Mouse (Mus musculus): ENCODE measurements around the gene Myo16. TPM values are rescaled to one million over a fixed set of nuclear protein-coding genes. Genes with fewer than 3 reads are reported as not detected.

The Myo16 gene
- total and polyA plus RNA-seq, 3 experiments, result 1.4 to 3.8 TPM; not detected in 1

DNA sequence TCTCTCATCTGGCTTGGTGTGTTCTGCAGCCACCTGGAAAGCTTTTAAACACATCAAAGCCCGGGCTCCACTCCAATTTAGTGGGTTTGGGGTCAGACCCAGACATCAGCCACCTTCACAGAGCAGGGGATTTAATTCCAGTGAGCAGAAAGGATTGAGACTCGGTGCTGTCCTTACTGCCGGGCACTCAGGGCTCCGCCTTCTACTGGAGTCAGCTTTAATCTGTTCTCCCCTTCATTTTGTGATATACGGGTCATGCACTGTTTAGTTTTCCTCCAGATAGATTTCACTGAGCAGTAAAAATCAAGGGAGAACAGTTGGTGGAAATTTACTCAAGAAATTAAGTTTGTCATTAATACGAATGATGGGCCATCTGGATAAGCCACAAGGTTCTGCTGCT lies 316.6 kb downstream of the Myo16 start:
- Histone ChIP-seq H3K36me3 (ENCODE audit: control insufficient read depth, insufficient read depth, low read length) (no peaks in the 10 kb centered on the region), H3K79me2 (replicated peaks; ENCODE audit: control insufficient read depth, insufficient read depth, low read length) (no peaks in the 10 kb centered on the region), H3K4me3 (no peak overlapping the region), H3K4me1 (ENCODE audit: control insufficient read depth, insufficient read depth, low read length) (no peaks in the 10 kb centered on the region), H3K27ac (no peak overlapping the region), H3K9ac (ENCODE audit: low read depth, low read length) (no peak overlapping the region), H3K27me3 (ENCODE audit: control insufficient read depth, insufficient read depth, low read length) (no peaks in the 10 kb centered on the region)
- no peak for TF ChIP-seq POLR2A (IDR thresholded peaks at IDR 0.05; ENCODE audit: insufficient read depth, low read depth, low read length)
- no peak for TF ChIP-seq CTCF (IDR thresholded peaks at IDR 0.05)
- TF ChIP-seq EP300 (IDR thresholded peaks at IDR 0.05; ENCODE audit: insufficient read depth, low read depth, low read length), result no peak
- no peak for DNase-seq
- 56% methylated on average over 6 of the region's 6 CpGs for WGBS
- intact Hi-C loops (cut with DNase I), result no loop called here

DNA sequence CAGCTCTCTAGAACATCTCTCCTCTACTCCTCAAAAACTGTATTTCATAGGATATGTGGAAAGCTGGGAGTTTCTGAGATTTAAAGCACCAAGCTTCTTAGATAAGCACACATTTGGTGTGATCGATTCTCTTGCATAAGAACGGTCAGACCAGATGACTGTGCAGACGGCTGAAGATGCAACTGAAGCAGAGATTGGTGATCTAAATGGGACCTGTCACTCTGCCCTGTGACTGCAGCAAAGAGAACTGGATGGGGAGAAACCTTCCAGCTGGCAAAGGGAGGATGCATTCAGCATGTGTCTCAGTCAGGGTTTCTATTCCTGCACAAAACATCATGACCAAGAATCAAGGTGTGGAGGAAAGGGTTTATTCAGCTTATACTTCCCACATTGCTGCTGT lies 318.7 kb downstream of the Myo16 start:
- H3K27me3 ChIP-seq (ENCODE audit: control insufficient read depth, insufficient read depth, low read length), result no peaks in the 10 kb centered on the region
- H3K79me2 ChIP-seq (replicated peaks; ENCODE audit: control insufficient read depth, insufficient read depth, low read length), result no peaks in the 10 kb centered on the region
- intact Hi-C loops (cut with DNase I), result no loop called here

DNA sequence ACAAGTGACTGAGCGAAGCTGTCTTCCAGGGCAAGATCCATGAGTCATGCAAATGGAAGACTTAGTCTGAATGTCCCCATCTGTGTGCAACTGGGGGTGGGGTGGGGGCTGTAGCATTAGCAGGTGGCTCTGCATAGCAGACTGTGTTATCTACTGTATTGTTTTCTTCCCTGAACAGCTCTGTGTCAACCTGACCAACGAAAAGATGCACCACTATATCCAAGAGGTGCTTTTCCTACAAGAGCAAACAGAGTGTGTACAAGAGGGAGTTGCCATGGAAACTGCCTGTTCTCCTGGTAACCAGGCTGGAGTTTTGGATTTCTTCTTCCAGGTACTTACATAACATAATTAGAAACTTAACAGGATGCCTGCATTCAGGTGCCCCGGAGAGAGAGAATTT lies 320.7 kb downstream of the Myo16 start:
- Histone ChIP-seq H3K36me3 (ENCODE audit: control insufficient read depth, insufficient read depth, low read length) (no peaks in the 10 kb centered on the region), H3K4me3 (no peak overlapping the region), H3K27ac (no peak overlapping the region), H3K79me2 (replicated peaks; ENCODE audit: control insufficient read depth, insufficient read depth, low read length) (no peaks in the 10 kb centered on the region), H3K4me1 (ENCODE audit: control insufficient read depth, insufficient read depth, low read length) (no peaks in the 10 kb centered on the region), H3K27me3 (ENCODE audit: control insufficient read depth, insufficient read depth, low read length) (no peaks in the 10 kb centered on the region), H3K9ac (ENCODE audit: low read depth, low read length) (no peak overlapping the region)
- TF ChIP-seq POLR2A (IDR thresholded peaks at IDR 0.05; ENCODE audit: insufficient read depth, low read depth, low read length) (no peak), CTCF (IDR thresholded peaks at IDR 0.05) (no peak), EP300 (IDR thresholded peaks at IDR 0.05; ENCODE audit: insufficient read depth, low read depth, low read length) (no peak)
- 76% methylated on average over 3 of the region's 3 CpGs for WGBS
- intact Hi-C loops (cut with DNase I), result no loop called here
- no peak for DNase-seq

More for the DNA sequence above, 318.7 kb downstream of the Myo16 start:
- no peak for DNase-seq
- 71% methylated on average over 3 of the region's 3 CpGs for WGBS
- no peaks in the 10 kb centered on the region for H3K36me3 ChIP-seq (ENCODE audit: control insufficient read depth, insufficient read depth, low read length)
- H3K9ac ChIP-seq (ENCODE audit: low read depth, low read length), result no peak overlapping the region
- no peak for TF ChIP-seq POLR2A (IDR thresholded peaks at IDR 0.05; ENCODE audit: insufficient read depth, low read depth, low read length)
- no peak for TF ChIP-seq EP300 (IDR thresholded peaks at IDR 0.05; ENCODE audit: insufficient read depth, low read depth, low read length)
- no peak for TF ChIP-seq CTCF (IDR thresholded peaks at IDR 0.05)
- no peaks in the 10 kb centered on the region for H3K4me1 ChIP-seq (ENCODE audit: control insufficient read depth, insufficient read depth, low read length)
- H3K27ac ChIP-seq, result no peak overlapping the region
- H3K4me3 ChIP-seq, result no peak overlapping the region

- no peak overlapping the region for H3K27ac ChIP-seq
- H3K79me2 ChIP-seq (replicated peaks; ENCODE audit: control insufficient read depth, insufficient read depth, low read length), result no peaks in the 10 kb centered on the region
- H3K27me3 ChIP-seq (ENCODE audit: control insufficient read depth, insufficient read depth, low read length), result no peaks in the 10 kb centered on the region
- H3K4me1 ChIP-seq (ENCODE audit: control insufficient read depth, insufficient read depth, low read length), result no peaks in the 10 kb centered on the region
- H3K4me3 ChIP-seq, result no peak overlapping the region
- H3K36me3 ChIP-seq (ENCODE audit: control insufficient read depth, insufficient read depth, low read length), result no peaks in the 10 kb centered on the region
- H3K9ac ChIP-seq (ENCODE audit: low read depth, low read length), result no peak overlapping the region
- intact Hi-C loops (cut with DNase I), result no loop called here
- no peak for TF ChIP-seq POLR2A (IDR thresholded peaks at IDR 0.05; ENCODE audit: insufficient read depth, low read depth, low read length)
- DNase-seq, result no peak
- WGBS, result 84% methylated on average over 10 of the region's 10 CpGs
Observed at GRCm38 (mm10) chr8:10479059-10479458, 325.3 kb downstream of the Myo16 start.

DNA sequence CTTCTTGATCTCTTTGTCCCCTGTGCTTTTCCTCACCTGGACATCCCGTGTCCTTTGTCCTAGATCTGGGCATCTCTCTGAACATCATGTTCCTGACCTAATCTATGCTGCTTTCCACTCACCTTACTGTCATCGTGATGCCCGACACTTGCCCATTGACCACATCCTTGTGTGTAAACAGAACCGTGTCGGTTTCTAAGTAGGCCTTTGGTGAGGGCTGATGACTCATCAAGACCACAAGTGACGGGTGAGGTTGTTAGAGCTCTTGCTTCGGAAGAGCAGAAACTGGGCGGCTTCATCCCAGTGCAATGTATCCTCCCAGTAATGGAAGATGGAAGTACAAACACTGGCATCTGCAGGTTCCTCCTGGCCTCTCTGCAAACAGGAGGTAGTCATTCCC lies 327.1 kb downstream of the Myo16 start:
- Histone ChIP-seq H3K9ac (ENCODE audit: low read depth, low read length) (no peak overlapping the region), H3K4me1 (ENCODE audit: control insufficient read depth, insufficient read depth, low read length) (no peaks in the 10 kb centered on the region), H3K36me3 (ENCODE audit: control insufficient read depth, insufficient read depth, low read length) (no peaks in the 10 kb centered on the region), H3K79me2 (replicated peaks; ENCODE audit: control insufficient read depth, insufficient read depth, low read length) (no peaks in the 10 kb centered on the region), H3K4me3 (no peak overlapping the region), H3K27ac (no peak overlapping the region), H3K27me3 (ENCODE audit: control insufficient read depth, insufficient read depth, low read length) (no peaks in the 10 kb centered on the region)
- intact Hi-C loops (cut with DNase I), result no loop called here
- WGBS, result 79% methylated on average over 8 of the region's 8 CpGs
- TF ChIP-seq POLR2A (IDR thresholded peaks at IDR 0.05; ENCODE audit: insufficient read depth, low read depth, low read length), result no peak
- no peak for TF ChIP-seq EP300 (IDR thresholded peaks at IDR 0.05; ENCODE audit: insufficient read depth, low read depth, low read length)
- TF ChIP-seq CTCF (IDR thresholded peaks at IDR 0.05), result no peak
- DNase-seq, result no peak

- DNase-seq, result no peak
- 68% methylated on average over 5 of the region's 5 CpGs for WGBS
- TF ChIP-seq EP300 (IDR thresholded peaks at IDR 0.05; ENCODE audit: insufficient read depth, low read depth, low read length) (no peak), CTCF (IDR thresholded peaks at IDR 0.05) (no peak), POLR2A (IDR thresholded peaks at IDR 0.05; ENCODE audit: insufficient read depth, low read depth, low read length) (no peak)
- Histone ChIP-seq H3K27ac (no peak overlapping the region), H3K9ac (ENCODE audit: low read depth, low read length) (no peak overlapping the region), H3K4me3 (no peak overlapping the region), H3K79me2 (replicated peaks; ENCODE audit: control insufficient read depth, insufficient read depth, low read length) (no peaks in the 10 kb centered on the region), H3K36me3 (ENCODE audit: control insufficient read depth, insufficient read depth, low read length) (no peaks in the 10 kb centered on the region), H3K27me3 (ENCODE audit: control insufficient read depth, insufficient read depth, low read length) (no peaks in the 10 kb centered on the region), H3K4me1 (ENCODE audit: control insufficient read depth, insufficient read depth, low read length) (no peaks in the 10 kb centered on the region)
- intact Hi-C loops (cut with DNase I), result no loop called here
Observed at GRCm38 (mm10) chr8:10482064-10482463, 328.4 kb downstream of the Myo16 start.

Data from heart, adult 2 months (tissue).